ENCODE assay signal across 11 mouse cellular contexts in the genomic region with DNA sequence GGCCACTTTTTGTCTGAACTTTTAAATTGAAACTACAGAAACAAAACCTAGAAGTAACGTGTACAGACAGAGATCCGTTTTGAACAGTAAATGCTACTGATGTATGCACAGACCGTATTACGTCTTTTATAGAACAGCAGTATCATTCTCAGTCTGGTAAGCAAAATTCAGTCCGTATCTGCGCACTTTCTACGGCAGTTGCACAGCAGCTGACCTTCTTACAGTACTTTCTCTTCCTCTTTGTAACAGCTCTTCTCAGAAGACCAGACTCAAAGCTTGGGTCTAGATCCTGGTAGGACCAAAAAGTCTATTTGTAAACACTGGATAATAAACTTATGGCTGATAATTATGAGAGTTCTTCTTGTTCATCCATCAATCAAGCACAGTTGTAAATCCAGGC.
DNase-seq lines count a peak whose midpoint lies in the region; ATAC-seq and TF ChIP-seq lines count a peak whose summit lies in the region.
"Had no signal": no experiment of that assay in that cellular context is flagged by ENCODE, and none has a peak within 500 bp of the region (broad histone marks: within the 10 kb centered on the region; RNA-seq: fewer than 3 reads in every experiment).

No protein-coding gene starts in this region.

- H3K27me3 ChIP-seq in forebrain, embryonic 13.5 days = no peaks in the 10 kb centered on the region
- no peaks in the 10 kb centered on the region for H3K27me3 ChIP-seq in forebrain, embryonic 12.5 days
- no peaks in the 10 kb centered on the region for H3K27me3 ChIP-seq in midbrain, postnatal 0 days (ENCODE audit: insufficient read depth, low read length)
- no peaks in the 10 kb centered on the region for H3K27me3 ChIP-seq in kidney, embryonic 16.5 days (ENCODE audit: insufficient read depth, low read length)

- peak overlapping the region; percentile 9; the same call in 1 of the 2 replicates for H3K4me3 ChIP-seq in forebrain, embryonic 13.5 days
- no peak overlapping the region for H3K4me3 ChIP-seq in forebrain, embryonic 12.5 days (replicated peaks)
- H3K4me3 ChIP-seq in left cerebral cortex, adult 2 months = peak overlapping the region; percentile 10; the same call in 1 of the 2 replicates
- H3K4me3 ChIP-seq in midbrain, postnatal 0 days (ENCODE audit: low read depth, low read length) = peak overlapping the region; percentile 1; the same call in 1 of the 2 replicates
- H3K4me3 ChIP-seq in kidney, embryonic 16.5 days (ENCODE audit: low read length) = no peak overlapping the region

- no peak for DNase-seq in left cerebral cortex, adult 2 months (ENCODE audit: extremely low spot score in 1 of 2, low spot score in 2 of 2)
- no peak for DNase-seq in left cerebral cortex, postnatal 14 days (ENCODE audit: low spot score in 2 of 2)
- DNase-seq in midbrain, postnatal 0 days (ENCODE audit: low spot score) = no peak
- no peak for DNase-seq in urinary bladder, adult 18-20 months (ENCODE audit: low spot score in 2 of 2)
- DNase-seq: cerebellum, adult 2 months; heart, postnatal 36 days; lung, postnatal 10 days had no signal

- no peak overlapping the region for H3K27ac ChIP-seq in forebrain, embryonic 13.5 days
- H3K27ac ChIP-seq in forebrain, embryonic 12.5 days = no peak overlapping the region
- H3K27ac ChIP-seq in left cerebral cortex, adult 2 months = no peak overlapping the region; the same call in 1 of the 2 replicates
- no peak overlapping the region for H3K27ac ChIP-seq in midbrain, postnatal 0 days (ENCODE audit: low read depth, low read length)
- H3K27ac ChIP-seq in kidney, embryonic 16.5 days (ENCODE audit: low read length) = no peak overlapping the region

- H3K4me1 ChIP-seq in forebrain, embryonic 13.5 days = peaks cover 42% of the 10 kb centered on the region
- H3K4me1 ChIP-seq in forebrain, embryonic 12.5 days = peaks cover 20% of the 10 kb centered on the region; the same call in 1 of the 2 replicates
- H3K4me1 ChIP-seq in midbrain, postnatal 0 days (ENCODE audit: insufficient read depth, low read length) = peaks cover 20% of the 10 kb centered on the region; the same call in 1 of the 2 replicates
- H3K4me1 ChIP-seq in kidney, embryonic 16.5 days (ENCODE audit: insufficient read depth, low read length) = no peaks in the 10 kb centered on the region

- TF ChIP-seq CTCF in left cerebral cortex, adult 2 months (IDR thresholded peaks at IDR 0.05) = no peak
- no peak for TF ChIP-seq CTCF in midbrain, postnatal 0 days (IDR thresholded peaks at IDR 0.05)

- WGBS in forebrain, embryonic 13.5 days = 80% methylated on average over 7 of the region's 7 CpGs
- 86% methylated on average over 7 of the region's 7 CpGs for WGBS in forebrain, embryonic 12.5 days
- 85% methylated on average over 7 of the region's 7 CpGs for WGBS in midbrain, postnatal 0 days
- 88% methylated on average over 7 of the region's 7 CpGs for WGBS in kidney, embryonic 16.5 days

- peak overlapping the region; percentile 25; the same call in 1 of the 2 replicates for H3K4me2 ChIP-seq in forebrain, embryonic 13.5 days
- H3K4me2 ChIP-seq in forebrain, embryonic 12.5 days = no peak overlapping the region
- peak overlapping the region; percentile 75 for H3K4me2 ChIP-seq in midbrain, postnatal 0 days (ENCODE audit: low read depth, low read length, poor library complexity, severe bottlenecking)
- H3K4me2 ChIP-seq in kidney, embryonic 16.5 days (replicated peaks; ENCODE audit: low read depth, low read length) = no peak overlapping the region

- no peaks in the 10 kb centered on the region for H3K9me3 ChIP-seq in forebrain, embryonic 13.5 days (replicated peaks)
- peaks cover under 1% of the 10 kb centered on the region; the same call in 1 of the 2 replicates for H3K9me3 ChIP-seq in forebrain, embryonic 12.5 days
- 0 out of 2 replicates have a peak, but pooled peaks cover 2% of the 10 kb centered on the region for H3K9me3 ChIP-seq in midbrain, postnatal 0 days (ENCODE audit: low read length)
- 0 out of 2 replicates have a peak, but pooled peaks cover 2% of the 10 kb centered on the region for H3K9me3 ChIP-seq in kidney, embryonic 16.5 days (ENCODE audit: low read length)

- H3K36me3 ChIP-seq in forebrain, embryonic 13.5 days (ENCODE audit: poor library complexity, severe bottlenecking) = no peaks in the 10 kb centered on the region; the same call in 1 of the 2 replicates
- no peaks in the 10 kb centered on the region for H3K36me3 ChIP-seq in forebrain, embryonic 12.5 days (replicated peaks)
- no peaks in the 10 kb centered on the region for H3K36me3 ChIP-seq in midbrain, postnatal 0 days (ENCODE audit: insufficient read depth, low read length)
- no peaks in the 10 kb centered on the region for H3K36me3 ChIP-seq in kidney, embryonic 16.5 days (ENCODE audit: insufficient read depth, low read length)

- ATAC-seq in forebrain, embryonic 13.5 days = no peak
- no peak for ATAC-seq in forebrain, embryonic 12.5 days (ENCODE audit: low FRiP score)
- peak; percentile 71 for ATAC-seq in granulocyte monocyte progenitor cell, adult 5-6 weeks (replicated peaks; ENCODE audit: poor library complexity, severe bottlenecking)
- ATAC-seq in midbrain, postnatal 0 days (ENCODE audit: low FRiP score) = no peak
- ATAC-seq in kidney, embryonic 16.5 days (ENCODE audit: low FRiP score, low TSS enrichment) = no peak

- intact Hi-C loops in left cerebral cortex, adult 2 months (cut with DNase I) = loop anchor here (10.0 kb wide), 1 partner anchor 211 kb away; no protein-coding TSS in a partner anchor
- intact Hi-C loops in left cerebral cortex, postnatal 14 days (cut with DNase I) = loop anchor here (10.0 kb wide), 1 partner anchor 159 kb away; no protein-coding TSS in a partner anchor

- H3K9ac ChIP-seq in forebrain, embryonic 13.5 days = no peak overlapping the region
- no peak overlapping the region for H3K9ac ChIP-seq in forebrain, embryonic 12.5 days
- no peak overlapping the region for H3K9ac ChIP-seq in midbrain, postnatal 0 days (replicated peaks; ENCODE audit: low read length, poor library complexity, severe bottlenecking)
- H3K9ac ChIP-seq in kidney, embryonic 16.5 days (replicated peaks; ENCODE audit: low read length) = no peak overlapping the region

Comparison
In these comparisons a context has a peak if more than half of its experiments do, and no peak if none do; other contexts are left out.
1. H3K4me2 ChIP-seq: peak in forebrain, embryonic 13.5 days (single experiment) and midbrain, postnatal 0 days (single experiment); none in forebrain, embryonic 12.5 days (single experiment) and kidney, embryonic 16.5 days (single experiment).
2. H3K4me3 ChIP-seq: peak in forebrain, embryonic 13.5 days (single experiment), left cerebral cortex, adult 2 months (single experiment) and midbrain, postnatal 0 days (single experiment); none in forebrain, embryonic 12.5 days (single experiment) and kidney, embryonic 16.5 days (single experiment).